Mouse (Mus musculus): ENCODE measurements at regions not wholly inside any gene's neighbourhood (a gene's known extent, or its start where the extent isn't known, plus 50 kb on each side); places are given as distances from the start of the nearest gene placed in this dataset.

GRCm38 (mm10) chr6:118291426-118291825 lies 93.9 kb upstream of the Ret start:
- no peak for DNase-seq (ENCODE audit: low spot score in 2 of 2)

GRCm38 (mm10) chr6:118285246-118285645 lies 87.7 kb upstream of the Ret start:
- DNase-seq (ENCODE audit: low spot score in 2 of 2), result no peak

- DNase-seq (ENCODE audit: low spot score in 2 of 2), result no peak
Measured at GRCm38 (mm10) chr6:118283949-118284568, 86.5 kb upstream of the Ret start.

GRCm38 (mm10) chr6:118263951-118264350 lies 66.4 kb upstream of the Ret start:
- no peak for DNase-seq (ENCODE audit: low spot score in 2 of 2)

GRCm38 (mm10) chr6:118259881-118260280 lies 62.4 kb upstream of the Ret start:
- no peak for DNase-seq (ENCODE audit: low spot score in 2 of 2)

GRCm38 (mm10) chr6:118254871-118255270 lies 57.4 kb upstream of the Ret start:
- DNase-seq (ENCODE audit: low spot score in 2 of 2), result no peak

- no peak for DNase-seq (ENCODE audit: low spot score in 2 of 2)
Measured at GRCm38 (mm10) chr6:118252711-118253110, 55.2 kb upstream of the Ret start.

- DNase-seq (ENCODE audit: low spot score in 2 of 2), result no peak
Measured at GRCm38 (mm10) chr6:118251131-118251530, 53.6 kb upstream of the Ret start.

GRCm38 (mm10) chr6:118250006-118250405 lies 52.5 kb upstream of the Ret start:
- no peak for DNase-seq (ENCODE audit: low spot score in 2 of 2)
